Mouse (Mus musculus) ES-E14 (cell line): ENCODE measurements around the gene Bcam.

ENCODE experiments used
- CHD2 ChIP-seq: IDR thresholded peaks from 2 replicates; pipeline ENCODE4 v1.6.1; 2014; ENCODE audit warnings: mild to moderate bottlenecking, low read depth, low read length, inconsistent platforms
- HCFC1 ChIP-seq: IDR thresholded peaks from 2 replicates; pipeline ENCODE4 v1.6.1; 2012; ENCODE audit warnings: low read length, inconsistent platforms, borderline replicate concordance; ENCODE audit not compliant: insufficient read depth
- MAFK ChIP-seq: IDR thresholded peaks from 2 replicates; pipeline ENCODE4 v1.6.1; 2014; ENCODE audit warnings: mild to moderate bottlenecking, low read depth, low read length, inconsistent platforms; ENCODE audit not compliant: insufficient read depth
- ZC3H11A ChIP-seq: IDR thresholded peaks from 2 replicates; pipeline ENCODE4 v1.6.1; 2012; ENCODE audit warnings: low read depth, mild to moderate bottlenecking, inconsistent platforms, low read length, borderline replicate concordance

- no peak for TF ChIP-seq CHD2
- TF ChIP-seq HCFC1 = no peak
- no peak for TF ChIP-seq MAFK
- no peak for TF ChIP-seq ZC3H11A
Measured at GRCm38 (mm10) chr7:19768251-19768650, 2.6 kb downstream of the Bcam start.
